Mouse (Mus musculus) testis, postnatal 14 days (tissue): ENCODE data around the gene Dusp18.

Source experiments
- DNase-seq: peaks from one replicate; pipeline ENCODE4 v3.0.0; 2021; ENCODE audit warnings: low spot score

Dusp18 gene

DNA sequence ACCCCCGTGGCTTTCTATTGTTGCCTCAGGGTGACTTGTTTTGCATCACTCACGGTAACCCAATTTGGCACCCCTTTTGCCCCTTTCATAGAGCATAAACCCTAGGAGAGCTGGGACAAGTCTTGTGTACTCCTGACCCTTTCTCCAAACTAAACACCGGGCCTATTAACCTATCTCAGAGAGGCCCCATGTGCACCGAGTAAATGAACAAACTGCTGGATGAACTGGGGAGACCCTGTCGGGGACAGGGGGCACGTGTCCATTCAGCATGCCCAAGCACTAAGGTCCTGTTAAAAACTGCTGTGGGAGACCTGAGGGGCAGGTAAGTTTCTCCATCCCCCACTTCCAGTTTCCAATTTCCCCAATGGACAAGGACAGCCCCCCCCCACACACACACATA is 35.9 kb downstream of the Dusp18 start:
- no peak for DNase-seq

DNA sequence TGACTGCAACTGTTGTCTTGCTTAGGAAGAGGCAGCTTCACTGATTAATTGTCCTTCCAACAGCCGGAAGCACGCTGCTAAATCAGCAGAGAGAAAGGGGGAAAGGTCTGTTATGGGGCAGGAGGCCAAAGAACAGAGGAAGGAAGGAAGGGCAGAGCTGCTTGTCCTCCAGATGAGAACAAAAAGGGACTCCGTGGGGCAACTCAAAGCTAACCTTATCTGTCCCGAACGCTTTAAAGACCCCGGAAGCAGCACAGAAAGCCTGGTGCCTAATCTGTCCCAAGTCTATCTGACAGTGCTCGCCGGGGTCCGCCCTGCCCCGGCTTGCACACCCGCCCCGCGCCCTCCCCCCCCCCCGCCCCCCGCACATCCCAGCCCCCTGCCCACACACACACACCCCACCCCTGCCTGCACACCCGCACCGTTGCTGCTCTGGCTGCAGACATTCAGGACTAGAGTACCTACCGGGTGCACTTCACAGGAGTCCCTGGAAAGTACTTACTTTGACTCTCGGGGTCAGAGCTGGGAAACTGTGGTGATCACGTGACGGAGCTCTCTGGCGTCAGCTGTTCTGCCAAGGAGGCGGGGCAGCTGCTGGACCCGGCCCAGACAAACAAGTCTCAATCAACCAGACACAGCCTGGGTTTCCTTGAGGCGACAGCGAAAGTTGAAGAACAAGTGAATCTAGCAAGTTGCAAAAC is 36.6 kb downstream of the Dusp18 start, which contains the start of gene Tcn2:
TSS of gene Tcn2 (minus strand) at position 649 of the 701 bp plus-strand sequence.
- DNase-seq, result peak; percentile 80

DNA sequence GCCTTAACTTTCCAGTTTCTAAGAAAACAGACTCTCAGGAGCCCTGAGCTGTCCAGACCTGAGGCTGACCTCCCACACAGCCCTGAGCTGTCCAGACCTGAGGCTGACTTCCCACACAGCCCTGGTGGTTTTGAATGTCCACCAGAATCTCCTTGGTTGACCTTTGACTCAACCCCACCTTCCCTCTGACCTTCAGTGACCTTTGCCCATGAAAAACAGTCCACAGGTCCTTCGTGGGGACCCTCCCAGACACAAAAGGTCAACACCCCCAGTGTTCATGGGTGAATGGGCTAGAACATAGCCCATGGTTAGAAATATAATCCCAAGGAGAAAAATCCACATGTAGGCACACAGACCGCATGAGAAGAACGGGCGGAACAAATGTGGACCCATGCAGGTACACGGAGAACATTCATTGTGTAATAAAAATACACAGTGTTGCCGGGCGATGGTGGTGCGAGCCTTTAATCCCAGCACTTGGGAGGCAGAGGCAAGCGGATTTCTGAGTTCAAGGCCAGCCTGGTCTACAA is 38.8 kb downstream of the Dusp18 start:
- no peak for DNase-seq

DNA sequence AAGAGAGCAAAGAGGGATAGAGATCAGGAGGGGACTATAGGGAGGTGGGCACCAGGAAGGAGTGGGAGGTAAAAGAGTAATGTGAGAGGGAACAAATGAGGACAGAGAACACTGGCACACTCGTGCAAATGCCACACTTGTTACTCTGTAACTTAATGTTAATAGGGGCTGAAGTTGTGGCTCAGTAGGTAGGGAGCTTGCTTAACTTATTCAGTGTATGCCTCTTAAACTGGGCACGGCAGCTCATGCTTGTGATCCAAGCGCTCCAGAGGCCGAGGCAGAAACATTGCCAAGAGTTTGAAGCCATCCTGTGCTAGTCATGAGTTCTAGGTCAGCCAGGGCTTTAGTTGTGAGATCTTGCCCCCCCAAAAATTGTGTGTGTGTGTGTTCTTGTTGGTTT is 40.1 kb downstream of the Dusp18 start:
- DNase-seq, result no peak

DNA sequence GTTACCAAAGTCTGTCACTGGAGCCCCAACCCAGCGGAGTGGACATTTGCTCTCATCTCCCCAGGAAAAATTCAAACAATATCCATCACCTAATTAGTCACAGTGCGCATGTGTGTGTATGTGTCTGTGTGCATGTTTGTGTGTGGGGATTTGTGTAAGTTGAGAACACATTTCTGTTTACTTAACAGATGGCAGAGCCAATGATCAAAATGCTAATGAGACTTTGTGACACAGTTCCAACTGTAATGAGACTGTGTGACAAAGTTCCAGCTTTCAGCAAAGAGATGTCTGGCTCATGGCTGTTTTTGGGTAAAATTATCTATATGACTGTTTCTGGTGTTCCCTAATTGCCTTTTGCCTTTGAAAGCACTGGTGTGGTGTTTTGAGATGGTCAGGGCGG is 41.3 kb downstream of the Dusp18 start:
- no peak for DNase-seq

DNA sequence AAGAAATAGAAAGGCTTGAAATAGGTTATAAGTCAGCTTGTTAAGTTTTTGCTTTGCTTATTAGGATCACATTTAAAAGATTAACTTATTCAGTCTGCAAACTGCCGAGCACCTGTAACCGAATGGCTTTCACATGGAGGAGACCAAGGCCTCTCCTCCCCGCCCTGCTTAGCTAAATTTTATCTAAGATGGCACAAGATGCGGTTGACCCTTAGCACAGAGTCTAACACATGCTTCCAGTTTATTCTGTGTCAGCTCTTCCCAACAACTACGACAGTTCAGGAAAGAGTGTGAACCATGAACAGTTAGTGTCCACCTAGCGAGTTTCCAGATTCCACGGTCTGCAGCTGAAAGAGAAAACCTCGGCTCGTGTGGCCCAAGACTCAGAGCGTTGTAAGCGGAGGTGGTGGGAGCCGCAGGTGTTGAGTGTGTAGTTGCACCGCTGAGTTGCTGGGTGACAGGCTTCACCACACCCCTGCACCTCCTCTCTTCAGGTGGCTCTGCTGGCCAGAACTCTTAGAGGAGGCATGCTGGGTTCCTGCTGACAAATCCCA is 42.4 kb downstream of the Dusp18 start:
- no peak for DNase-seq

DNA sequence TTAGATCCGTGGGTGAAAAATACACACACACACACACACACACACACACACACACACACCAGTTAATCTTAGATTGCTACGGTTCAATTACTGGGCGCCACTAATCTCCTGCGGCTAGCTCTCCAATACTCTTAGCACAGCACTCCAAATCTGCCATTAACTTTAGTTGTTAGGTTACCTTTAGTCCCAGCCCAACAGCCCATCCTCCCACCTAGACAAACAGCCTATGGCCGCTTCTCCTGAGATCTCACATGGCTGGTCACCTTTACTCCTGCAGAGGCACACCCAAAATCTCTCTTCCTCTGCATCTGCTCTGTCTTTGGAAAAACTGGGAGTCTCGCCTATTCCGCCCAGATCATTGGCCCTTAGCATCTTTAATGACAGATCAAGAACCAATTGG is 46.3 kb downstream of the Dusp18 start:
- DNase-seq, result no peak

DNA sequence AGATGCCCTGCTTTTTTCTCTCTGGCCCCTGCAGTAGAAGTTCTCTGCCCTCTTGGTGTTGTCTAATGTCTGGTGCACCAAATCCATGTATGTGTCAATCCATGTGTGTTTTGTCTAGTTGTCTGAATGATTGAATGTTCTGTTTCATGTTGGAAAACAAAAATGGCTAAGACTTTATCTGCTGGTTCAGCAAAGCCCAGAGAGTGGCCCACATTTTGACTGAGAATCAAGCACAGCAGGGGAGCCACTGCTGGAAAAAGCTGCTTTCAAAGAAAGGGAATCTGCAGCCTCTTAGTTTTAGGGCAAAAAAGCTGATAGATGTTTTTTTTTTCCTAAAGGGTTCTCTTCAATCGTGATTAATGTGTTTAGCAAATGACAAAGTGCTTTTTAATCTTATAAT is 51.3 kb downstream of the Dusp18 start:
- no peak for DNase-seq
